Mouse (Mus musculus) small intestine, adult 2 months (tissue): Measurements from ENCODE around the gene Isg20l2. TPM values are rescaled to one million over a fixed set of nuclear protein-coding genes. Genes with fewer than 3 reads are reported as not detected.

ENCODE experiments used
- H3K27ac ChIP-seq: fragments of 200-500 bp; 2 replicates; pipeline ENCODE4 v1.5.1; 2012; ENCODE audit warnings: low read depth, low read length, control low read depth, inconsistent platforms; ENCODE audit not compliant: insufficient read depth
- H3K27me3 ChIP-seq: fragments of 200-500 bp; 2 replicates; pipeline ENCODE4 v1.6.1; 2012; ENCODE audit warnings: mild to moderate bottlenecking, moderate library complexity, low read length, inconsistent platforms; ENCODE audit not compliant: control insufficient read depth, insufficient read depth
- H3K36me3 ChIP-seq: fragments of 200-500 bp; 2 replicates; pipeline ENCODE4 v1.6.1; 2012; ENCODE audit warnings: mild to moderate bottlenecking, low read length, control low read depth, inconsistent platforms; ENCODE audit not compliant: control insufficient read depth, insufficient read depth
- H3K4me1 ChIP-seq: fragments of 200-500 bp; 2 replicates; pipeline ENCODE4 v1.6.1; 2012; ENCODE audit warnings: low read length, inconsistent platforms, mixed read lengths; ENCODE audit not compliant: control insufficient read depth, insufficient read depth, insufficient read length
- H3K4me3 ChIP-seq: fragments of 200-500 bp; 2 replicates; pipeline ENCODE4 v1.5.1; 2012; ENCODE audit warnings: low read depth, mild to moderate bottlenecking, control low read depth, inconsistent platforms, low read length, moderate library complexity
- CTCF ChIP-seq: fragments of 200-500 bp; IDR thresholded peaks from 2 replicates; pipeline ENCODE4 v1.5.1; 2012; ENCODE audit warnings: low read depth, mild to moderate bottlenecking, control low read depth, inconsistent platforms, low read length, moderate library complexity, mixed read lengths; ENCODE audit not compliant: insufficient replicate concordance, insufficient read length; ENCODE audit errors: extremely low read depth
- POLR2A ChIP-seq: fragments of 200-500 bp; IDR thresholded peaks from 2 replicates; pipeline ENCODE4 v1.6.1; 2012; ENCODE audit warnings: low read depth, mild to moderate bottlenecking, control low read depth, inconsistent platforms, low read length, moderate library complexity
- WGBS: fragments of 180-500 bp; shearing (Covaris S2); methylation state at CpG from one replicate; pipeline ENCODE4 v1.1.7; 2018; 5-methylcytosine and 5-hydroxymethylcytosine counted together
- polyA plus RNA-seq: library from polyadenylated mRNA; depleted of rRNA; stranded (reverse); fragments of >200 nt; gene quantifications from 2 replicates; pipeline ENCODE4 v1.2.3, GENCODE M21; 2012

Gene Isg20l2
- polyA plus RNA-seq, 1 experiment, result 7.0 TPM

DNA sequence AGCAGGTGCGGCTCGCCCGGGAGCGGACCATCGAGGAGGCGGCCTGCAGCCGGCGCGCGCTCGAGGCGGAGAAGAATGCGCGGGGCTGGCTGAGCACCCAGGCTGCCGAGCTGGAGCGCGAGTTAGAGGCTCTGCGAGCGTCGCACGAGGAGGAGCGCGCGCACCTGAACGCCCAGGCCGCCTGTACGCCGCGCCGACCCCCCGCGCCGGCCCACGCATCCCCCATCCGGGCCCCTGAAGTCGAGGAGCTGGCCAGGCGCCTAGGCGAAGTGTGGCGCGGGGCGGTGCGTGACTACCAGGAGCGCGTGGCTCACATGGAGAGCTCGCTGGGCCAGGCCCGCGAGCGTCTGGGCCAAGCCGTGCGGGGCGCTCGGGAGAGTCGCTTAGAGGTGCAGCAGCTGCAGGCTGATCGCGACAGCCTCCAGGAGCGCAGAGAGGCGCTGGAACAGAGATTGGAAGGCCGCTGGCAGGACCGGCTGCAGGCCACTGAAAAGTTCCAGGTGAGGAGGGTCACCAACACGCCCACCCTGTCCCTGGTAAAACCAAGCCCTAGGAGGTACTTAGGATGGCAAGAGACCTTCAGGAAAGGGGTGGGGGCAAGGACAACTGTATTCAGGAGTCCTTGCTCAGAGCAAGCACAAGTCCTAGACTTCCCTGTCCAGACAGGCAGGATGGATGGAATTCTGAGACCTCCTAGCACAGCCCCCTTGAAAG, 41.5 kb downstream of the Isg20l2 start:
- peak overlapping the region; percentile 61 for H3K4me3 ChIP-seq
- no peak for TF ChIP-seq POLR2A
- TF ChIP-seq CTCF, result no peak
- peaks cover 28% of the 10 kb centered on the region for H3K27me3 ChIP-seq
- H3K27ac ChIP-seq, result 0 out of 2 replicates have a peak overlapping the region, but pooled peaks have one; percentile 2
- no peaks in the 10 kb centered on the region for H3K36me3 ChIP-seq
- WGBS, result 3% methylated on average over 60 of the region's 60 CpGs
- H3K4me1 ChIP-seq, result peaks cover 8% of the 10 kb centered on the region

DNA sequence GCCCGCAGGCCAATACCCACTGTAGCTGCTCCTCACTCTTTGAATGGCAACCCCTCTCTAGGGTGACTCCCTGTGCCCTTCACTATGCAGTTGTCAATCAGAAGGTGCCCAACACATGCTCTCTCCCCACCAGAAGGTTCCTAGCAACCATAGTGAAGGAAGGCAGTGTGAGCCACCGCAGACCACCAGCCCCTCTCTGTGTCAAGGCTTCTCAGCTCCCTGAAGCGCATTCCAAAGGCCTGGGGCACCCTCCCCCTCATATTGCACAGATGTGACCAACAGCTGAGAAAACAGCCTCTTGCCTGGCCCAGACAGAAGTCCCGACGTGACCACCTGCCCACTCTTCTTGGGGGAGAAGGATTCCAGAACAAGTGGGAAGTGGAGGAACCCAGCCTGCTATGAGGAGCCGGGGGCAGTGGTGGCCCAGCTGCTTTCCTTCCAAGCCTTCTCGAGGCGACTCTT, 42.1 kb downstream of the Isg20l2 start:
- Histone ChIP-seq H3K4me3 (peak overlapping the region; percentile 61), H3K27ac (no peak overlapping the region), H3K36me3 (no peaks in the 10 kb centered on the region), H3K4me1 (peaks cover 8% of the 10 kb centered on the region), H3K27me3 (peaks cover 28% of the 10 kb centered on the region)
- WGBS, result 52% methylated on average over 8 of the region's 8 CpGs
- TF ChIP-seq CTCF, result no peak
- TF ChIP-seq POLR2A, result no peak

DNA sequence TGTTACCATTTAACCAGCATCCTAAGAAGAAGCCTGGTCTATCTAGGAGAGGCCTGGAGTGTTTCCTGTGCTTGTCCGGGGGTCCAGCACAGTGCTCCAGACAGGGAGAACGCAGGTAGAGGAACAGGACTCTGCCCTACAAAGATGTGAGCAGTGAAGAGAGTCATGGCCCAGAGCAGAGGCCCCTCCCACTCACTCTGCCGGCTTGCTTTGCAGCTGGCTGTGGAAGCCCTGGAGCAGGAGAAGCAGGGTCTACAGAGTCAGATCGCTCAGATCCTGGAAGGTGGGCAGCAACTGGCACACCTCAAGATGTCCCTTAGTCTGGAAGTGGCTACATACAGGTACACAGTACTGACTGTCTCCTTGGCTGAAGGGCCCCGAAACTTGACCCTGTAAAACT, 42.7 kb downstream of the Isg20l2 start:
- Histone ChIP-seq H3K4me1 (peaks cover 8% of the 10 kb centered on the region), H3K4me3 (peak overlapping the region; percentile 61; the same call in 1 of the 2 replicates), H3K27ac (no peak overlapping the region), H3K36me3 (no peaks in the 10 kb centered on the region), H3K27me3 (peaks cover 28% of the 10 kb centered on the region)
- TF ChIP-seq POLR2A, result no peak
- no peak for TF ChIP-seq CTCF
- 54% methylated on average over 5 of the region's 5 CpGs for WGBS

DNA sequence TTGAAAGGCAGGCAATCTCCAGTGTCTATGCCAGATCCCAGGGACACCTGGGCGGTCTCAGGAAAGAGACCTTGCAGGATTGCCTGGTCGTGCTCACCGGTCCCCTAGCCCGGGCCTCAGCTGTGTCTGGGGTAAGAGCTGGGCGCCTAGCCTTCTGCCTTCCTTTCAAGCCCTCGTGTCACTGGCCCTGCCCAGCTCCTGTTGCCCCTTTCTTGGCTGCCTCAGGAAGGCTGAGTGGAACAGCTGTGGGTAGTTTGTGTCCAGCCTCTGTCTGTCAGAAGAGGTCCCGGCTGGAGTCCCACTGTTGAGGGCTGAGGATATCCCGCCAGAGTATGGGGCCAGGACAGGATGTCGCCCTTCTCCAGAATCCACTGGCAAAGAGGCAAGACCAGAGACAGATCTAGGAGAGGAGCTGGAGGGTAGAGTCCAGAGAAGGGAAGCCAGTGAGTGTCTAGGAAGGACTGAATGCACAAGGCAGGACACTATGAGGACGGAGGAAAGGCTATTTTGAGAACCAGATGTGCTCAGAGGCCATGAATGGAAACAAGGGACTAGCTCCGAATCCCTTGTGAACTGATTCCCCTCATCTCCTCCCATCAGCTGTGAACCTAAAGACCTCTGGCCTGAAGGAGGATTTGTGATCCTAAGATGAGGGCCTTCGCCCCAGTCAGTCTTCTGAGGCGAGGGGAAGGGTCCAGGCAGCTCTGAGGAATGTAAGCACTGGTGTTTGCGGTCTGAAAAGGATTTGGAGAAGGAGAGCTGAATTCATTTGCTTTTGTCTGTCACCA, 43.7 kb downstream of the Isg20l2 start:
- Histone ChIP-seq H3K36me3 (no peaks in the 10 kb centered on the region), H3K27ac (no peak overlapping the region), H3K4me1 (peaks cover 8% of the 10 kb centered on the region), H3K4me3 (peak overlapping the region; percentile 12; the same call in 1 of the 2 replicates), H3K27me3 (peaks cover 28% of the 10 kb centered on the region)
- no peak for TF ChIP-seq CTCF
- TF ChIP-seq POLR2A, result no peak
- 80% methylated on average over 14 of the region's 14 CpGs for WGBS

DNA sequence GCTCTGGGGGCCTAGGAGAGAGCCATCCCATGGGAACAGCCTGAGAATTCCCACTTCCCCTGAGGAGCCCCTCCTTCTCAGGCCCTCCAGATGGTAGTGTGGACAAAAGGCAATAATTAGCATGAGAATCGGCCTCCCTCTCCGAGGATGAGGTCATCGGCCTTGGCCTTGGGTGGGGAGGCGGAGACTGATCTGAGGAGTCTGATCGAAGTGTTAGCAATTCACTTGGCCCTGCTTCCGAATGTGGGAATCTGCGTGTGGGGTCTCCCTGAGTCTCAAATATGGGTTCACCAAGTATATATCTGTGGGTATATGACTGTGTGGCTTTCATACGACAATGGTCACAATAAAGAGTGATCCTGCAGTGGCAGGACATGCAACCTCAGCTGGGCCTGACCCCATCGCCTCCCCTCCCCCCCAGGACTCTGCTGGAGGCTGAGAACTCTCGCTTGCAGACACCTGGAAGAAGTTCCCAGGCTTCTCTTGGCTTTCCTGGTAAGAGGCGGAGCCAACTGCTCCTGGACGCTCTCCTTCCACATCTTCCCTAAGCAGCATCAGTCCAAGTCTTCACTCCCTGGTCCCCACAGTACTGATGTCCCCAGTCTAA, 44.4 kb downstream of the Isg20l2 start:
- H3K27me3 ChIP-seq, result peaks cover 28% of the 10 kb centered on the region
- no peaks in the 10 kb centered on the region for H3K36me3 ChIP-seq
- H3K4me1 ChIP-seq, result peaks cover 8% of the 10 kb centered on the region
- 44% methylated on average over 12 of the region's 12 CpGs for WGBS
- no peak overlapping the region for H3K4me3 ChIP-seq
- TF ChIP-seq CTCF (no peak), POLR2A (no peak)
- H3K27ac ChIP-seq, result no peak overlapping the region

DNA sequence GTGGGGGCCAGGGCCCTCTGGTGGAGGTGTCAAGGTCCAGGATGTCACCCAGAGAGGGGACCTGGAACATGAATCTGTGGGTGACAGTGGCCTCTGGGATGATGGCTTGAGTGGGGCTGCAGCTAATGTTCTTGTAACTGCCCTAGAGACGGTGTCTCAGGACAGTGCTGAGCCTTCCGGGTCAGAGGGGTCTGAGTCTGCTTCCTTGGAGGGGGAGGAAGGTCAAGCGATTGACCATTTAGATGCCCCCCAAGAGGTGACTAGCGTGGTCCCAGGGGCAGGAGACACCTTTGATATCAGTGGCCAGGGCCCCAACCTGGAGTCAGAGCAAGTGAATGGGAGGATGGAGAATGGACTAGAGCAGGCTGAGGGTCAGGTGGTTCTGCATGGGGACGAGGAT, 49.4 kb downstream of the Isg20l2 start:
- H3K4me3 ChIP-seq, result no peak overlapping the region
- no peak overlapping the region for H3K27ac ChIP-seq
- WGBS, result 88% methylated on average over 5 of the region's 5 CpGs
- H3K36me3 ChIP-seq, result no peaks in the 10 kb centered on the region
- H3K4me1 ChIP-seq, result peaks cover 16% of the 10 kb centered on the region
- H3K27me3 ChIP-seq, result no peaks in the 10 kb centered on the region
- TF ChIP-seq CTCF (no peak), POLR2A (no peak)

DNA sequence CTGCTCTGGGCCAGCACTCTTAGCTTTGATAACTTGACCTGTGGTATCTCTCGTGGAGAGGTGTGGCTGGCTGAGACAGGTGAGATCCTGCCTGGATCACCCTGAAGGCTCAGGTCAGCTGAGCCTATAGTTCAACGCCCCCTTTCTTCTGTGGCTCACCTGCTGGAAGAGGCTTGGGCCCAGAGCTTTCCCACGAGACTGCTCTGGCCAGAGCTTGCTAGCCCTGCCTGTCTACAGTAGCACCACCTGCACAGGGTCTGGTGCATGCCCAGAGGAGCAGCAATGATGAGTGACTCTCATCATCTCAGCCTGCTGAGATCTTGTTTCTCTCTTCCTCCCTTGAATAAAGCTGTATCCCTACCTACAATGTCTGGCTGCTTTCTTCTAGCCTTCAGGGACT, 50.0 kb downstream of the Isg20l2 start:
- H3K27me3 ChIP-seq, result no peaks in the 10 kb centered on the region
- H3K4me3 ChIP-seq, result no peak overlapping the region
- no peaks in the 10 kb centered on the region for H3K36me3 ChIP-seq
- WGBS, result 64% methylated on average over 3 of the region's 3 CpGs
- TF ChIP-seq POLR2A (no peak), CTCF (no peak)
- H3K4me1 ChIP-seq, result peaks cover 16% of the 10 kb centered on the region
- no peak overlapping the region for H3K27ac ChIP-seq
